Mouse (Mus musculus) intestine, postnatal 0 days (tissue): Measurements from ENCODE around the gene Nudt11. TPM values are rescaled to one million over a fixed set of nuclear protein-coding genes. Genes with fewer than 3 reads are reported as not detected.
A peak's percentile ranks its signal among the peaks of the same experiment; 100 is the strongest.
"Not testable (repeated sequence)": the region's sequence is repeated elsewhere in the genome, so short reads cannot be mapped to it uniquely, and the experiment has no call there.

Experiments used
- ATAC-seq: fragments of 200-750 bp; cut with Nextera tagmentation; 2 replicates; pipeline ENCODE4 v1.8.0; 2017; ENCODE audit warnings: mild to moderate bottlenecking, moderate TSS enrichment, moderate library complexity
- H3K27ac ChIP-seq: fragments of 300-500 bp; sonication (generic); 2 replicates; pipeline ENCODE4 v1.5.1; 2014; ENCODE audit warnings: mild to moderate bottlenecking, low read depth, low read length, moderate library complexity
- H3K27me3 ChIP-seq: fragments of 300-500 bp; sonication (generic); replicated peaks from 2 replicates; pipeline ENCODE4 v1.6.1; 2014; ENCODE audit warnings: low read length, mixed read lengths; ENCODE audit not compliant: control insufficient read depth, insufficient read depth
- H3K36me3 ChIP-seq: fragments of 300-500 bp; sonication (generic); 2 replicates; pipeline ENCODE4 v1.6.1; 2014; ENCODE audit warnings: mild to moderate bottlenecking, moderate library complexity; ENCODE audit not compliant: control insufficient read depth, insufficient read depth
- H3K4me1 ChIP-seq: fragments of 300-500 bp; sonication (generic); replicated peaks from 2 replicates; pipeline ENCODE4 v1.6.1; 2014; ENCODE audit warnings: antibody characterized with exemption, low read length, mixed read lengths; ENCODE audit not compliant: control insufficient read depth, insufficient read depth
- H3K4me2 ChIP-seq: fragments of 300-500 bp; sonication (generic); replicated peaks from 2 replicates; pipeline ENCODE4 v1.6.1; 2014; ENCODE audit warnings: low read depth, mild to moderate bottlenecking, moderate library complexity
- H3K4me3 ChIP-seq: fragments of 300-500 bp; sonication (generic); 2 replicates; pipeline ENCODE4 v1.5.1; 2014; ENCODE audit warnings: low read depth, low read length
- H3K9ac ChIP-seq: fragments of 300-500 bp; sonication (generic); 2 replicates; pipeline ENCODE4 v1.6.1; 2014; ENCODE audit warnings: mild to moderate bottlenecking, low read depth, low read length
- H3K9me3 ChIP-seq: fragments of 300-500 bp; sonication (generic); 2 replicates; pipeline ENCODE4 v1.6.1; 2016; ENCODE audit warnings: mixed run types; ENCODE audit not compliant: control insufficient read depth
- CTCF ChIP-seq: sonication (generic); IDR thresholded peaks from 2 replicates; pipeline ENCODE4 v1.5.1; 2016; ENCODE audit warnings: low read depth, mild to moderate bottlenecking, control low read depth, antibody characterized with exemption, moderate library complexity
- WGBS: fragments of 180-500 bp; shearing (Covaris S2); extraction: QIAGEN DNeasy Blood & Tissue Kit; methylation state at CpG from one replicate; pipeline ENCODE4 v1.1.7; 2014; 5-methylcytosine and 5-hydroxymethylcytosine counted together
- polyA plus RNA-seq: library from polyadenylated mRNA; unstranded; fragments of >200 nt; fragmentation: Nextera tagmentation; extraction: Ambion mirVana; gene quantifications from 2 replicates; pipeline ENCODE4 v1.2.1, GENCODE M21; 2015

The Nudt11 gene
- 0.88 and 1.2 TPM in 2 replicates for polyA plus RNA-seq

- not testable (repeated sequence) for H3K9ac ChIP-seq, H3K4me1 ChIP-seq, H3K36me3 ChIP-seq, H3K9me3 ChIP-seq, H3K4me3 ChIP-seq, H3K27ac ChIP-seq, H3K27me3 ChIP-seq
- H3K4me2 ChIP-seq = peak within 1 kb of the TSS; percentile 47
- WGBS = no CpG with 5 or more reads among the region's 121 CpGs
- peak; percentile 81 for ATAC-seq
These were observed at the start of gene Nudt11 for GRCm38 (mm10) chrX:6047066-6047935. TSS of gene Nudt11 (plus strand) at chrX:6047453.

- H3K4me1 ChIP-seq, H3K4me3 ChIP-seq, H3K27ac ChIP-seq, H3K9ac ChIP-seq, H3K9me3 ChIP-seq, H3K36me3 ChIP-seq, H3K27me3 ChIP-seq: not testable (repeated sequence)
- H3K4me2 ChIP-seq = peak overlapping the region; percentile 47
- WGBS = 17% methylated on average over 5 of the region's 60 CpGs
- ATAC-seq = peak; percentile 43
These were observed 822 bp downstream of the Nudt11 start for GRCm38 (mm10) chrX:6047936-6048614.

- no peaks in the 10 kb centered on the region for H3K27me3 ChIP-seq
- ATAC-seq = no peak
- H3K36me3 ChIP-seq = no peaks in the 10 kb centered on the region
- no peak overlapping the region for H3K27ac ChIP-seq
- H3K4me1 ChIP-seq = no peaks in the 10 kb centered on the region
- H3K9me3 ChIP-seq = no peaks in the 10 kb centered on the region
- no peak overlapping the region for H3K9ac ChIP-seq
- WGBS = 60% methylated on average over 1 of the region's 1 CpGs
- H3K4me2 ChIP-seq = no peak overlapping the region
- H3K4me3 ChIP-seq = no peak overlapping the region
- TF ChIP-seq CTCF = no peak
These were observed 14.3 kb downstream of the Nudt11 start for GRCm38 (mm10) chrX:6061563-6061962.

GRCm38 (mm10) chrX:6082954-6083680 lies 35.9 kb downstream of the Nudt11 start, which contains the start of gene AU022751:
TSS of gene AU022751 (minus strand) at chrX:6083419.
- no peaks in the 10 kb centered on the region for H3K36me3 ChIP-seq
- no peak for TF ChIP-seq CTCF
- H3K4me2 ChIP-seq = no peak within 1 kb of the TSS
- no peak within 1 kb of the TSS for H3K4me3 ChIP-seq
- H3K9me3 ChIP-seq = no peaks in the 10 kb centered on the region
- H3K27me3 ChIP-seq = no peaks in the 10 kb centered on the region
- H3K27ac ChIP-seq = no peak within 1 kb of the TSS
- 89% methylated on average over 37 of the region's 39 CpGs for WGBS
- no peak within 1 kb of the TSS for H3K9ac ChIP-seq
- no peak for ATAC-seq
- no peaks in the 10 kb centered on the region for H3K4me1 ChIP-seq

- Histone ChIP-seq H3K27me3 (no peaks in the 10 kb centered on the region), H3K4me3 (no peak overlapping the region), H3K36me3 (no peaks in the 10 kb centered on the region), H3K4me2 (peak overlapping the region; percentile 56), H3K9me3 (no peaks in the 10 kb centered on the region), H3K27ac (no peak overlapping the region), H3K9ac (no peak overlapping the region), H3K4me1 (no peaks in the 10 kb centered on the region)
- ATAC-seq = no peak
- TF ChIP-seq CTCF = no peak
- WGBS = 24% methylated on average over 12 of the region's 12 CpGs
These were observed 44.3 kb downstream of the Nudt11 start for GRCm38 (mm10) chrX:6091547-6091946.
